Mouse (Mus musculus): ENCODE measurements around the gene 1700018F24Rik.
"Not testable (repeated sequence)": the region's sequence is repeated elsewhere in the genome, so short reads cannot be mapped to it uniquely, and the experiment has no call there.

1700018F24Rik gene

DNA sequence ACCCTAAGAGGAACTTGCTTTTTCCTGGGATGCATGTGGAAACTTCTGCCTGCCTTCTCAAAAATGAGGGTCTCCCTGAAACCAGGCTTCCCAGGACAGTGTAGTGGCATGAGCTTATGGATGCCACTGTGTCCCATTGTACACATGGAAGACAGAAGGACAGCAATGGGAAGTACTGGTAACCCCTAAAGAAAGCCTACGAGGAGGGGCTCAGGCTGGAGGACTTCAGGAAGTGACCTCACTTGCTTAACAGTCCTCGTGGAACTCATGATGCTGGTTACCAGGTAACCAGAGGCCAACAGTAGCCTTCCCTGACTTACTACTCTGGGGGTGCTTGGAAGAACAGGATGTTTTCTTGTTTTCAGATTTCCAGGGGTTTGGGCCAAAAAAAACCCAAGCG, at the start of gene 1700018F24Rik:
Gene 1700018F24Rik, plus strand, starts transcription at position 301 of the 400 bp plus-strand sequence.
- not testable (repeated sequence) for DNase-seq (ENCODE audit: low spot score)

DNA sequence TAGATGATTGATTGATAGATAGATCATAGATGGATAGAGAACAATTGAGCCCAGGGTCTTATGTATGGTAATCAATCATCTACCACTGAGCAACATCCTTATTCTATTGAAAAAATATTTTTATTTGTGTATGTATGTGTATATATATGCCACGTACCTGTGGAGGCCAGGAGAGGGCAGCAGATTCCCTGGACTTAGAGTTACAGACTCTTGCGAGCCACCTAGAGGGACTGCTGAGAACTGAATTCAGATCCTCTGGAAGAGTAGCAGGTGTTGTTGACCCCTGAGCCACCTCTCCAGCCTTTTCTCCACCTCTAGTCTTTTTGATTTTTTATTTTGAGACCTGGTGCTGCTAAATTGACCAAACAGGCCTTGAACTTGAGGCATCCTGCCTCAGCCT, 44.3 kb upstream of the 1700018F24Rik start:
- no peak for DNase-seq (ENCODE audit: low spot score)

DNA sequence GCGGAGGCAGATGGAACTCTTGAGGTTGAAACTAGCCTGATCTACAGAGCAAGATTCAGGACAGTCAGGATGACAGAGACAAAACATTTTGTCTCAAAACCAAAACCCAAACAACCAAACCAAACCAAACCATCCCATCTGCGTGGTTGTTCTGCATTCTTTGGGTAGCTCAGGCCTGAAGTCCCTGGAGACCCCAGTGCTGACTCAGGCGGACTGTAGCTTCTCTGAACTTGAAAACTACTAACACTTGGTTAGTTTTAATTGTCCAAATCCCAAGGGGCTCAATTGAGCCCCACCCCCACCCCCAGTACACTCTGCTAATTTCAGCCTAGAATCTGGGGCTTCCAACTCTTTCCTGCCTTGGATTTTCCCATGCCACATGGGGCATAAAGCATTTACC, 39.4 kb upstream of the 1700018F24Rik start:
- no peak for DNase-seq (ENCODE audit: low spot score)

DNA sequence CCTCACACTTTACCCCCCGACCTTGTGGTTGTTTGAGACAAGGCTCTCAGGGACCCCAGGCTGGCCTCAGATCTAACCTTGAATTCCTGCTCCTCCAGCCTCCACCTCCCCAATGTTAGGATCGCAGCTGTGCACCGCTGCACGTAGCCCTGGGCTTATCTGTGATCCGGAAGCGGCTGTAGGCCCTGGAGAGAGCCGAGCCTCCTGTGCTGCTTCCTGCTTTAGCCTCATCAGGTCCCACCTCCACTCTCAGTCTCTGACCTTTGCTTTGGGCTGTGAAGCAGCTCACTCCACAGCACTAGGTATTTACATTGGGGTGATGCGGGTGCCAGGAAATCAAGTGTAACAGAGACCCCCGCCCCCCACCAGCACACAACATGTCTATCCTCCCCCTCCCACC, 38.3 kb upstream of the 1700018F24Rik start:
- no peak for DNase-seq (ENCODE audit: low spot score)

DNA sequence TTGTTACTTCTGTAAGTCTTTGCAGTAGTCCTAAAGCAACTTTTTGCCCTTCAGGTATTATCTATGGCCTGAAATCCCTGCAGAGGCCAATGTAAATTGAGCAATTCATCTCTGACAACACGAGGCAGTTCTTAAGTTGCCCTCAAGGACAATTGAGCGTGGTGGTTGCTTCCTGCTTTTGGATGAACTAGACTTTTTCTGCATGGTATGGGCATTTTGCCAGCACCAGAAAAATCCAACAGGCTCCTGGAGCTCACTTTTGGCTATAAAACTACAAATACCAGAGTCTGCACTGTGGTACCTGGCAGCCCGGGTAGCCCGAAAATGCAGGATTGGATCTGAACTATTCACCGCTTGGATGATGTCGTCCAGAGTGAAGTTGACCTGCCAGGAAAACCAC, 37.2 kb upstream of the 1700018F24Rik start:
- DNase-seq (ENCODE audit: low spot score): no peak

DNA sequence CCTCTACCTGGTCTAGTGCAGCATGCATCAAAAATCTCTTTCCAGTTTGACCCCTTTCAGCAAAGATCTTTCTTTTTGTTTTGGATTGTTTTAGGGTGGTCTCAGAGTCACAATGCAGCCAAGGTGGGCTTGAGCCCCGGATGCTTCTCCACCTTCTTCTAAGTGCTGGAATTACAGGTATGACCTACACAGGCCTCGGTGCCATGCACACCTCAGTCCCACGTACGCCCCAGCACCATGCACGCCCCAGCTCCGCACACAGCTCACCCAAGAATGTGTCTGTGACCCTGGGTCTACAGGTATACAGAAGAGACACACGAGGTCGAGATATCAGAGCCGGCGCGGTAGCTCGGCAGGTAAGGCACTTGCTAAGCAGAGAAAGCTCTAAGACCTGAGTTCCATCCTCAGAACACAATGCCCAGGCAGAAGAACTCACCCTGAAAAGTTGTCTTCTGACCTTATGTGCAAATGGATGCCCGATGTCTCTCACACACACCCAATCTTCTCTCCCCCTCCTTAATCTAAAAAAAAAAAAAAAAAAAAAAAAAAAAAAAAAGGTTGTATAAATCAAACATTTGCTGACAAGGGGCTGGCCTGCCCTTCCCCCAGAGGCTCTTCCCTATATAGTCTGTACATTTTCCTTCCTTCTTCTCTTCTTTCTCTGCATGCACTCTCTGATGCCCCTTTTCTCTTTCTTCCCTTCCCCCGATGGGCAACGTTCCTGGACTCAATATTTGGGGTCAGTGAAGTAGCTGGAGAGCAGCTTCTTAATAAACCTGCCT, 33.7 kb upstream of the 1700018F24Rik start:
- no peak for DNase-seq (ENCODE audit: low spot score)

DNA sequence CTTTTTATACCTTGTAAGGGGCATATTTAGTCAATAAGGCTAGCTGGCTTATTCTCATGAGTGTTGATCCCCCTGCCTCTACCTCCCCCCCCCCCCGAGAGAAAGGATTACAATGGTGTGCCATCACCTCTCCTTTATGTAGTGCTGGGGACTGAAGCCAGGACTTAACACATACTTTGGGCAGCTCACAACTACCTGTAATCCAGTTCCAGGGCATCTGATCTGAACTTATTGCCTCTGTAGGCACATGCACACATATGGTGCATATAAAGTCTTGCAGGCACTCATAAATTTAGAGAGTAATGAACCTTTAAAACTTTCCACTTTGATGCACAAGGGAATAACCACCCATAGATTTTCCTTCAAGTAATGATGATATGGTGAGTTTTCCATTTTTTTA, 28.5 kb upstream of the 1700018F24Rik start:
- DNase-seq (ENCODE audit: low spot score): no peak

DNA sequence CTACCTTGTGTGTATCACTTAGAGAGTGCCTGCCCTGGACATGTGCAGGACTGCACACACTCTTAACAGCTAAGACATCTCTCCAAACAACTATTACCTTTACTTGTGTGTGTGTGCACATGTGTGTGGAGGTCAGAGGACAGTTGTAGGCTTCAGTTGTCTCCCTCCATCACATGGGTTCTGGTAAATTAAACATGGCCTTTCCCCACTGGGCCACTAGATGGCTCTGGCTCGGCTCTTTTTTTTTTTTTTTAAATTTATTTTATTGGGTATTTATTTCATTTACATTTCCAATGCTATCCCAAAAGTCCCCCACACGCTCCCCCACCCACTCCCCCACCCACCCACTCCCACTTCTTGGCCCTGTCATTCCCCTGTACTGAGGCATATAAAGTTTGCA, 26.0 kb upstream of the 1700018F24Rik start:
- DNase-seq (ENCODE audit: low spot score): not testable (repeated sequence)

DNA sequence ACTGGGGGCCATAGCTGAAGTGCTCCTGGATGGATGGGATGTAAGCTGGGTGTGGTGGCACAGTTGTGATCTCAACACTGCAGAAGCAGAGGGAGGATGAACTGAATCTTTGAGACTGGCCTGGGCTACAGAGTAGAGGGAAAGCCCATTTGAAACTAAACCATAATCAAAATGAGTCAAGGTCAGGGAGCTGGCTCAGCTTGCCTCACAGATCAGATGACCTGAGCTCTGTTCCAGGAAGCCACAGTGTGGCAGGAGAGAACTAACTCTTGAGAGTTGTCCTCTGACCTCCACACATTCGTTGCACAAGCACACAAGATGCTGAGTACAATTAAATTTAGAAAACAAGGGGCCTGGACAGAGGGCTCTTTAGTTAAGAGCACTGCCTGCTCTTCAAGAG, 22.5 kb upstream of the 1700018F24Rik start:
- not testable (repeated sequence) for DNase-seq (ENCODE audit: low spot score)

DNA sequence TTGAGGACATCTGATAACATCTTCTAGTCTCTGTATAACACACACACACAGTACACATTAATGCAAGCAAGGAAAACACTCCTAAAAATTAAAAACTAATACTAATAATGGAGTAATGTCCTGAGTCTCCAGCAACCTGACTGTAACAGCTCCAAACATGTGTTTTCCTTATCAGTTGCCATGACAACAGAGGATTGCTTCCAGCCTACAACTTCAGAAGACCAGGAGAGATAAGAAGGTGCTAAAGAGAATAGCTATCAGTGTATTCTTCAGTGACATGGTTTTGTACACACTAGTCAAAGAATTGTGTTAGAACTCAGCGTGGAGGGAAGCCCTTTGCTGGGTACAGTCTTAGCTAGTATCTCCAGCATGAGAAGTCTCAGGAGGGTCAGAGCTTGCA, 22.1 kb upstream of the 1700018F24Rik start:
- DNase-seq (ENCODE audit: low spot score): not testable (repeated sequence)

DNA sequence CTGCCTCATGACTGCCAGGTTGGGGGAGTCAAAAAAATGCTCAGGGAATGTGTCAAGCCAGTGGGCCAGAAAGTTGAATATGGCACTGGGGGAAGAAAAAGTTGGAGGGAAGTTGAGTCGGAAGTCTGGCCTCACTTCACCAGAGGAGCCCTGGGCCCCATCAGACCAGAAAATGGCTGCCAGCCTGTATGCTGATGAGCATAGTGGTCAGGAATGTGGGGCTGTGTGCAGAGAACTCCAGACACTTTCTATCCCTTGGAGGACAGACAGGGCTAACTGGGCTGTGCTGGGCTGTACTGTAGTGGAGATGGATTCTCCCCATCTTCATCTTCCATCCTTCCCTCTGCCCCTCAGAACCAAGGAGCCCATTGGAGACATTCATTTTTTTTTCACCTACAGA, 12.3 kb upstream of the 1700018F24Rik start:
- DNase-seq (ENCODE audit: low spot score): not testable (repeated sequence)

DNA sequence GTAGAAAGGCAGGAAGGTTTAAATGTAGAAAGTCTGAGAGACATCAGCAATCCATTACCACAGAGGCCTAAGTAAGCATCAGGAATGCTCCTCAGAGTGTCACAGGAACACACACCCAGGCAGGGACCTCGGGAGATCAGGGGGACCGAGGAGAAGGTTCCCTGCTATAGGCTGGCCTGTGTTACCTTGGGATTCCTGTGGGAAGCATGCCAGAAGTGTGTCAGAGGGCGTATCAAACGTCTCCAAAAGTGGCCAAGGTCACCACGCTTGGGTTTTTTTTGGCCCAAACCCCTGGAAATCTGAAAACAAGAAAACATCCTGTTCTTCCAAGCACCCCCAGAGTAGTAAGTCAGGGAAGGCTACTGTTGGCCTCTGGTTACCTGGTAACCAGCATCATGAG, 10.4 kb upstream of the 1700018F24Rik start, which contains the start of gene Gm4871:
Gene Gm4871, minus strand, starts transcription at position 364 of the 400 bp plus-strand sequence.
- not testable (repeated sequence) for DNase-seq (ENCODE audit: low spot score)

DNA sequence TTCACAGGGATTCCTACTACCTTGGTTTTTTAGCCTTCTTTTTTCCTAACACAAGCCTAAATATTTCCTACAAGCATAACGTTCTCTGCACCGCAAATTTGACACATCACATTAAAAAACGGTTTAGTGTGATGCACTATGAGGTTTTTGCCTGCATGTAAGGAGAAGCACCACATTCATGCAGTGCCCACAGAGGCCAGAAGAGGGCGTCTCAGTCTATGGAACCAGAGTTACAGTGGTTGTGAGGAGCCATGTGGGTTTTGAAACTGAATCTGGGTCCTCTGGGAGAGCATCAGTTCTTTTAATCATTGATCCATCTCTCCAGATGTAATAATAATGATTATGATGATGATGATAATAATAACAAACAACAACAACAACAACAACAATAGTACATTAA, 1.2 kb upstream of the 1700018F24Rik start:
- no peak for DNase-seq (ENCODE audit: low spot score)

DNA sequence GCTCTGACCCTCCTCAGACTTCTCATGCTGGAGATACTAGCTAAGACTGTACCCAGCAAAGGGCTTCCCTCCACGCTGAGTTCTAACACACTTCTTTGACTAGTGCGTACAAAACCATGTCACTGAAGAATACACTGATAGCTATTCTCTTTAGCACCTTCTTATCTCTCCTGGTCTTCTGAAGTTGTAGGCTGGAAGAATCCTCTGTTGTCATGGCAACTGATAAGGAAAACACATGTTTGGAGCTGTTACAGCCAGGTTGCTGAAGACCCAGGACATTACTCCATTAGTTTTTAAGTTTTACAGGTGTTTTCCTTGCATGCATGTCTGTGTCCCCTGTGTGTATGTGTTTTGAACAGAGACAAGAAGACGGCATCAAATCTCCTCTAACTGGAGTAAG, 11.4 kb downstream of the 1700018F24Rik start:
- not testable (repeated sequence) for DNase-seq (ENCODE audit: low spot score)

DNA sequence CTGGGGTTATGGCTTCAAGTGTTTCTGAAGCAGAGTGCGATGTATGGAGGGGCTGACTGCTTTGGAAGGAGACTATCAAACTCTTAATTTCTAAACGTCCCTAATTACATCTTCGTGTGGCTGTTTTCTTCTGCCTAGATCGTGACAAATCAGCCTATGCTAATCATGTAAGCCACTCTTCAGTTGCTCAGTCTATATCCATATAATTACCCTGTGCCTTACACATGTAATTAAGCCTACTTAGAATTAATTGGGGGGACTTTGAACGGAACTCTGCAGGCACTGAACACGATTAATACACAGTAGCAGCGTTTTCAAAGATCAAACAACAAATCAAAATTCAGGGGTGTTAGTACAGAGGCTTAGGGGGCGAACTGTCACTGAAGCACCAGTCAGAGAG, 15.1 kb downstream of the 1700018F24Rik start:
- DNase-seq (ENCODE audit: low spot score): no peak

DNA sequence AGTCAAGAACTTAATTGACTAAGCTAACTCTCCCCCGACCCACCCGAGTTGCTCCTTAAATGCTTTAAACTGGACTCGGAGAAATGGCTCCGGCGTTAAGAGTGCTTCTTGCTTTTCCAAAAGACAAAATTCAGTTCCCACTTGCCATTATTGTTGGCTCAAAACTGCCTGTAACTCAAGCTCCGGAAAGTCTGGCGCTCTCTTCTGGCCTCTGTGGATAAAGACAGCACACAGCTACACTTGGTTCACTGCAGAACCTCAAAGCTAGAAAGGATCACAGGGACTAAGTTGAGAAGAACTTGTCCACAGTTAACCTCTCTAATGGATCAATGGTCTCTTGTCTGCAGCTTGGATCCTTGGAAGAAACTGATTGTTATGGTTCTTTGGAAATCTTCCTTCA, 15.9 kb downstream of the 1700018F24Rik start:
- DNase-seq (ENCODE audit: low spot score): no peak

DNA sequence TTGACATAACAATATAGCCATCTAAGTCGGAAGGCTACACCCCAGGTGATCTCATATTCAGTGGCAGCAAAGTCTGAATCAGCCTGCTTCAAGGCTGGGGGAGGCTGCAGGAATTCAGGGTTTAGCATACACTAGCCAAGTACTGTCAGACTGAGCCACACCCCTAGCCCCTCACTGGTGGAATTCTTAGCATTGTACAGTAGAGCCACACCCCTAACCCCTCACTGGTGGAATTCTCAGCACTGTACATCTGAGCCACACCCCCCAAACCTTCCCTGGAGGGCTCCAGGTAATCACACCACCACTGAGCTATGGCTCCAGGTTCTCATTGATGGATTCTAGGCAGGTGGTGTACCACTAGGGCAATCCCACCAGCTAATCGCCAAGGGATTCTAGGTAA, 16.7 kb downstream of the 1700018F24Rik start:
- no peak for DNase-seq (ENCODE audit: low spot score)

DNA sequence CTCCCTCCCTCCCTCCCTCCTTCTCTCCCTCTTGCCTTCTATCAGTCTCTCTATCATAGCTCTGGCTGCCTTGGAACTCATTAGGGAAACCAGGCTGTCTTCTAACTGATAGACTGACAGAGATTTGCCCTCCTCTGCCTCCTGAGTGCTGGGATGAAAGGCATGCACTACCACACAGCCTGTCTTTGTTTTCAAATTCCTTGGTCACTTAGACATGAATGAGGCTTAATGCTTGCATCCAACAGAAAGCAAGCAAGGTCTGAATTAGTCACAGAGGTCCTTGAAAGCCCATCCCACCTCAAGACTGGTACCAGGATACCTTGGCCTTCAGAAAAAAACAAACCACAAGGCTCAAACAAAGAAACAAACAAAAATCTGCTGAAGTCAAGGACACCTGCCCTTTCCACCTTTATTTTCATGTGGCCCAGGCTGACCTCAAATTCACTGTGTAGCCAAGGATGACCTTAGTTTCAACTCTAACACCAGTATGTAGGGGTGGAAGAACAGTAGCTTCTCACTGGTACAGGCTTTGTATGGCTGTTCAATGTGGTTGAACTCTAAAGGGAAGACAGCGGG, 22.1 kb downstream of the 1700018F24Rik start:
- DNase-seq (ENCODE audit: low spot score): no peak

DNA sequence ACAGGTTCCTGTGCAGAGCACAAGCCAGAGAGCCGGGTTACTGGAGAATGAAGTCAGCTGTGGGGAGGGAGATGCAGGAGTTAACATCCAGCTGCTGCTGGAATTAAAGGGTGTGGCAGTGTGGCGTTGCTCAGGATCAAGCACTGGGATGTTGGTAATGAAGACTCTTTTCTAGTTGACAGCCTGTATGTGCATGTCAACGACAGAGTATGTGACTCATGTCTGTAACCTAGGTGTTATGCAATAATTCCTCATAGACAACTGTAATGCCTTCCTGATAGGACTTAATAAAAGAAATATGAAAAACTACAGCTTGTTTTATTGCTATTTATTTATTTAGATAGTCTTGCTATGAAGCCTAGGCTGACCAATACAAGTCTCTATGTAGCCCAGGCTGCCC, 26.1 kb downstream of the 1700018F24Rik start:
- DNase-seq (ENCODE audit: low spot score): no peak

DNA sequence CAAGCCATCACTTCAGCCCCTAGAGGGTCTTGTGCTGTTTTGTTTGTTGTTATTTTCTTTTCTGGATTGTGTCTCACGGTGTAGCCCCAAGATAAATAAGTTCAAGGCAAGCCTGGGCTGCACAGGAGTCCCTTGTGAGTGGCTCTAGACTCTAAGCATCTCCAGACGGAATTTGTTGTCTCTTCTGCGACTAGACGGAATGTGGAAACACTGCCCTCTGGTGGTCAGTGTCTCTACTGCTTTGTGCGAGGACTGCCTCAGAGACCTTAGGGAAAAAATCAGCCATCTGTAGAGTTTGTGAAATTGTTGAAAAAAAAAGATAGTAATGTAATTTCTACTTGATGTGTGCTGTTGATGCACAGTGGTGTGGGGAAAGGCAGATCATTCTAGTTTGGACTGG, 26.9 kb downstream of the 1700018F24Rik start:
- DNase-seq (ENCODE audit: low spot score): peak; percentile 56

DNA sequence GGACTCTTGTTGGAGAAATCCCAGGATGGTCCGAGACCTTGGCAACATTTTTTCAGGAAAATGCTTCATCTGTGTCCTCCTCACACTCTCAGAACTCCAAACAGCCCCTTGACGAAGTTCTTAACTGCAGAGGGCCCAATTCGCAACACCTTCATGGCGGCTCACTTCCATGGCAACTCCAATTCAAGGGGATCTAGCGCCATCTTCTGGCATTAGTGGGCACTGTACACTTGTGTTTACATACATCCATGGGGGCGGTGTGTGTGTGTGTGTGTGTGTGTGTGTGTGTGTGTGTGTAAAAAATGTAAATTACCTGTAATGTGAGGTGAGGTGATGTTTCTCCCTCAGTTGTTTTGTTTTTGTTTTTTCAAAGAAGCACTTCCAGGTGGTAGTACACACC, 28.6 kb downstream of the 1700018F24Rik start:
- no peak for DNase-seq (ENCODE audit: low spot score)

DNA sequence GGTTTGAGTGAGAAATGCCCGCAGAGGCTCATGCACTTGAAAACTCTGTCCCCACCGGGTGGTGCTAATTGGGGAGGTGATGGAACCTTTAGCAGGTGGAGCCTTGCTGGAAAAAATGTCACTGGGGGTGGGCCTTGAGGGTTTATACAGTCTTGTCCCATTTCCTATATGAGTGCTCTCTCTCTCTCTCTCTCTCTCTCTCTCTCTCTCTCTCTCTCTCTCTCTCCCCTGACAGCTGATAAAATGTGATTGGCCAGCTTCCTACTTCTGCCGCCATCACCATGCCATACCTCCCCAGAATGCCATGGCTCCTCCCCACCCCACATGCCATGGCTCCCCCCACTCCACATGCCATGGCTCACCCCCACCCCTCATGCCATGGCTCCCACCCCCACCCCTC, 32.3 kb downstream of the 1700018F24Rik start:
- DNase-seq (ENCODE audit: low spot score): no peak

DNA sequence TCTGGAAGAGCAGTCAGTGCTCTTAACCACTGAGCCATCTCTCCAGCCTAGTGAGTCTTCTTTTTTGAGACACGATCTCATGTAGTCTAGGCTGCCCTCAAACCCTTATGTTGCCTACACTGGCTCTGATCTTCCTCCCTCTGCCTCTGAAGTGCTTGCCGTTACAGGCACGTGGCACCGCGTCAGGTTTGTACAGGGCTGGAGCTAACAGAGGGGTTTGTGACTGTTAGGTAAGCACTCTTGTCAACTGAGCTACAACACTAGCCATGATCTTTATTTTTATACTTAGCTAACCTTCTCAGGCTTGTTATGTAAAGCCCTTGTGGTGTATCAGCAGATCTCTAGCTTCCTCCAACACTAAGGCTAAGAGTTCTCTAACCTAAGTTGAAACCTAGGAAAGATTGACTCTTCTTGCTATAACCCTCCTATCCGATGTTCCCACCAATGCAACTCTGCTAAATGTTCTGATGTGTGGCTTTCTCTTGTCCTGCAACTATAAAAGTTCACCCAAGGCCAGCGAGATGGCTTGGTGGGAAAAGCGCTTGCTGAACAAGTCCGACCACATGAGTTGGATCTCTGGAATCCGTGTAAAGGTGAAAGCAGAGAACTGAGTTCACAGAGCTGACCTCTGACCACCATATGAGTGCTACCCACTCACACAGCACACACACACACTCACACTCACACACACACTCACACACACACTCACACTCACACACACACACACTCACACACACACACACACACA, 39.2 kb downstream of the 1700018F24Rik start:
- DNase-seq (ENCODE audit: low spot score): no peak

All from T-cell, adult 2 months (primary cell).